Mouse (Mus musculus) liver, embryonic 15.5 days (tissue): ENCODE results near the gene 1110051M20Rik. TPM values are rescaled to one million over a fixed set of nuclear protein-coding genes. Genes with fewer than 3 reads are reported as not detected.

ENCODE experiments used
- ATAC-seq: fragments of 200-750 bp; cut with Nextera tagmentation; 2 replicates; pipeline ENCODE4 v1.8.0; 2017; ENCODE audit warnings: moderate number of reproducible peaks, mild to moderate bottlenecking, moderate library complexity; ENCODE audit not compliant: insufficient read depth
- H3K27ac ChIP-seq: fragments of 300-500 bp; sonication (generic); replicated peaks from 2 replicates; pipeline ENCODE4 v1.5.1; 2015; ENCODE audit warnings: mild to moderate bottlenecking, inconsistent platforms
- H3K27me3 ChIP-seq: fragments of 300-500 bp; sonication (generic); 2 replicates; pipeline ENCODE4 v1.6.1; 2015; ENCODE audit warnings: mild to moderate bottlenecking, inconsistent platforms
- H3K36me3 ChIP-seq: fragments of 300-500 bp; sonication (generic); replicated peaks from 2 replicates; pipeline ENCODE4 v1.6.1; 2015; ENCODE audit warnings: moderate library complexity, mild to moderate bottlenecking, inconsistent platforms
- H3K4me1 ChIP-seq: fragments of 300-500 bp; sonication (generic); replicated peaks from 2 replicates; pipeline ENCODE4 v1.6.1; 2015; ENCODE audit warnings: inconsistent platforms
- H3K4me2 ChIP-seq: fragments of 300-500 bp; sonication (generic); 2 replicates; pipeline ENCODE4 v1.6.1; 2015; ENCODE audit warnings: moderate library complexity, mild to moderate bottlenecking, inconsistent platforms
- H3K4me3 ChIP-seq: fragments of 300-500 bp; sonication (generic); replicated peaks from 2 replicates; pipeline ENCODE4 v1.5.1; 2015; ENCODE audit warnings: mild to moderate bottlenecking, inconsistent platforms
- H3K9ac ChIP-seq: fragments of 300-500 bp; sonication (generic); 2 replicates; pipeline ENCODE4 v1.6.1; 2015; ENCODE audit warnings: moderate library complexity, mild to moderate bottlenecking, inconsistent platforms
- H3K9me3 ChIP-seq: fragments of 300-500 bp; sonication (generic); replicated peaks from 2 replicates; pipeline ENCODE4 v1.6.1; 2016; ENCODE audit warnings: inconsistent platforms
- WGBS: fragments of 180-500 bp; shearing (Covaris S2); methylation state at CpG from one replicate; pipeline ENCODE4 v1.1.7; 2015; ENCODE audit warnings: mixed read lengths; ENCODE audit not compliant: insufficient replicate concordance; 5-methylcytosine and 5-hydroxymethylcytosine counted together
- polyA plus RNA-seq: library from polyadenylated mRNA; unstranded; fragments of >200 nt; fragmentation: Nextera tagmentation; extraction: Ambion mirVana; gene quantifications from 2 replicates; pipeline ENCODE4 v1.2.1, GENCODE M21; 2015

1110051M20Rik gene
- polyA plus RNA-seq, 1 experiment from 2014 or later = 5.8 TPM

DNA sequence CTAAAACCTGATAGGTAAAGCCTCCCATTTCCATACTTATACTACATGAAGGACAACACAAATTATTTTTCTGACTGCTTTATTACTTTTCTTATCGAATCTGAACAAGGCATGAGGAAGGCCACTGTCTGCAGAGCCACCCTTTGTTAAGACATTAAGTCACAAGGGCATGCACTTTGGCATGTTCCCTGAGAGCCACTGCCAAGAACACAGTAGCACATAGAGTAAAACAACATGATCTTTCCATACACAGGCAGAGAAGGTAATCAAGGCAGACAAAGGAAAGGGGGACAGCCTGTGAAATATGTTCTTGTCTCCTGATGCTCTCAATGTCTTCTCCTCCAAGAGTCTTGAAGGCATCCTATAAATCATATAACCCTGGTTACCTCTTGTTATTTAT is 30.7 kb downstream of the 1110051M20Rik start:
- H3K4me3 ChIP-seq = no peak overlapping the region
- H3K27ac ChIP-seq = no peak overlapping the region
- H3K9me3 ChIP-seq = no peaks in the 10 kb centered on the region
- no peak for ATAC-seq
- no peak overlapping the region for H3K9ac ChIP-seq
- H3K27me3 ChIP-seq = no peaks in the 10 kb centered on the region
- H3K4me2 ChIP-seq = no peak overlapping the region
- no peaks in the 10 kb centered on the region for H3K36me3 ChIP-seq
- no peaks in the 10 kb centered on the region for H3K4me1 ChIP-seq
- 50% methylated on average over 1 of the region's 1 CpGs for WGBS

- Histone ChIP-seq H3K27me3 (no peaks in the 10 kb centered on the region), H3K4me3 (no peak overlapping the region), H3K9me3 (no peaks in the 10 kb centered on the region), H3K4me2 (no peak overlapping the region), H3K9ac (no peak overlapping the region), H3K4me1 (no peaks in the 10 kb centered on the region), H3K36me3 (no peaks in the 10 kb centered on the region), H3K27ac (no peak overlapping the region)
- ATAC-seq = 0 out of 2 replicates have a peak, but pooled peaks have one; percentile 31
- 45% methylated on average over 5 of the region's 5 CpGs for WGBS
These were observed 32.1 kb downstream of the 1110051M20Rik start for GRCm38 (mm10) chr2:91412361-91412760.

DNA sequence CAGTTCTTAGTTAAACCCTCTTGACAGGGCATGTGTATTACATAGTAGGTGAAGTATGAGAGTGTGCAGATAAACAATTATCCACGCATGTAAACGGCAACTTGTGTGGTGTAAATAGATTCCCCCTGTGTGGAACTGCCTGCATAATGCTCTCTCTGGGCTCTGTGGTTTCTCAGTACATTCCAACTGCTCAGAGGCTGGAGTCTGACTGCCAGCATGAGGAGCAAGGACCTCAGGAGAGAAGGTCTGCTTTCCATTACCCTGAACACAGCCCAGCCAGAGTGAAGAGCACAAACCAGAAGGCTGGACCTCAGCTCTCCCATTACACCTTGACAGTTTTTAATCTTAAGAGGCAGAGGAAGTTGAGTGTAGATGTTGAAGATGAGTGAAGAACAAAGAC is 33.0 kb downstream of the 1110051M20Rik start:
- Histone ChIP-seq H3K9ac (no peak overlapping the region), H3K27ac (no peak overlapping the region), H3K4me3 (no peak overlapping the region), H3K27me3 (no peaks in the 10 kb centered on the region), H3K36me3 (no peaks in the 10 kb centered on the region), H3K9me3 (no peaks in the 10 kb centered on the region), H3K4me1 (no peaks in the 10 kb centered on the region), H3K4me2 (no peak overlapping the region)
- WGBS = 76% methylated on average over 2 of the region's 2 CpGs
- ATAC-seq = no peak

GRCm38 (mm10) chr2:91408031-91408430 is 36.5 kb downstream of the 1110051M20Rik start:
- no peaks in the 10 kb centered on the region for H3K36me3 ChIP-seq
- no peak overlapping the region for H3K27ac ChIP-seq
- ATAC-seq = no peak
- H3K4me3 ChIP-seq = no peak overlapping the region
- no peaks in the 10 kb centered on the region for H3K4me1 ChIP-seq
- no peak overlapping the region for H3K4me2 ChIP-seq
- H3K9me3 ChIP-seq = no peaks in the 10 kb centered on the region
- no peaks in the 10 kb centered on the region for H3K27me3 ChIP-seq
- 67% methylated on average over 2 of the region's 2 CpGs for WGBS
- no peak overlapping the region for H3K9ac ChIP-seq

DNA sequence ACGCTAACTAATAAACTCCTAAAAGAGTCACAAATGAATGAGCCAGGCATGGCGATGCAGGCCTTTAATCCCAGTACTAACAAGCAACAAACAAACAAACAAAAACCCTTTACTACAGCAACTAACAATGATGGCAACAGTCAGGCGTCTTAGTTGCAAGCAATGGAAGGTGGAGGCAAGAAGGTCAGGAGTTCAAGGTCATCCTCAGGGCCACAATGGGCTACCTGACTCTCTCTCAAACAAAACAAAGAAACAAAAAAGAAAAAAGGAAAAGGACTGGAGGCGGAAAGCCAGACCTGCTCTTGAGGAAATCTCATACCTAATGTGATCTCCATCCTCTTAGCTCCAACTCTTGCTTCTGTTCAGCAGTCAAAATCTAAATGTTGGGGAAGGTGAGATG is 39.4 kb downstream of the 1110051M20Rik start:
- Histone ChIP-seq H3K4me3 (no peak overlapping the region), H3K36me3 (no peaks in the 10 kb centered on the region), H3K9me3 (no peaks in the 10 kb centered on the region), H3K4me1 (no peaks in the 10 kb centered on the region), H3K4me2 (no peak overlapping the region), H3K9ac (no peak overlapping the region), H3K27me3 (no peaks in the 10 kb centered on the region), H3K27ac (no peak overlapping the region)
- WGBS = 60% methylated on average over 4 of the region's 4 CpGs
- ATAC-seq = no peak

DNA sequence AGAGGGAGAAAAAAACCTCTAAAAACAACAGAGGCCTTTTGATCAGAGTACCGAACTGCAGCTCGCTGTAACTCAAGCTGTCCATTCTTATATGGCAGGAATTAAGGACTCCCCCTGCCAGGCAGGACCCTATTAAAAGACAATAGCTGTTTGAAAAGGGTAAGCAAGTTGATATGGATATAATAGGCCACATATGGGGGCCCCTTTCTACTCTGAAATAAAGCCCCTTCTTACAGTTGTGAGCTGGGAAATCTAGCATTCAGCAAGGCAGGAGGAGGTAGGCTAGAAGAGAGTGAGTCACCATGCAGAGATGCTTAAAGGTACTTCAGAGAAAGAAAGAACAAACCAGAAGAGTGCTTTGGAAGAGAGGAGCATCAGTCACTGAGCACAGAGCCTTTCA is 44.8 kb downstream of the 1110051M20Rik start:
- H3K27ac ChIP-seq = no peak overlapping the region
- H3K4me2 ChIP-seq = no peak overlapping the region
- H3K36me3 ChIP-seq = no peaks in the 10 kb centered on the region
- WGBS = 80% methylated on average over 2 of the region's 2 CpGs
- H3K9ac ChIP-seq = no peak overlapping the region
- H3K9me3 ChIP-seq = no peaks in the 10 kb centered on the region
- H3K4me1 ChIP-seq = peaks cover 3% of the 10 kb centered on the region; the same call in 1 of the 2 replicates
- no peak overlapping the region for H3K4me3 ChIP-seq
- no peak for ATAC-seq
- no peaks in the 10 kb centered on the region for H3K27me3 ChIP-seq

GRCm38 (mm10) chr2:91399168-91399567 is 45.3 kb downstream of the 1110051M20Rik start:
- H3K4me2 ChIP-seq = no peak overlapping the region
- H3K36me3 ChIP-seq = no peaks in the 10 kb centered on the region
- WGBS = 37% methylated on average over 3 of the region's 3 CpGs
- no peaks in the 10 kb centered on the region for H3K9me3 ChIP-seq
- no peak for ATAC-seq
- no peak overlapping the region for H3K4me3 ChIP-seq
- H3K27ac ChIP-seq = no peak overlapping the region
- peaks cover 3% of the 10 kb centered on the region; the same call in 1 of the 2 replicates for H3K4me1 ChIP-seq
- H3K27me3 ChIP-seq = no peaks in the 10 kb centered on the region
- no peak overlapping the region for H3K9ac ChIP-seq

GRCm38 (mm10) chr2:91394078-91394477 is 50.4 kb downstream of the 1110051M20Rik start:
- Histone ChIP-seq H3K4me3 (no peak overlapping the region), H3K4me1 (peaks cover 19% of the 10 kb centered on the region), H3K4me2 (no peak overlapping the region), H3K27ac (no peak overlapping the region), H3K27me3 (no peaks in the 10 kb centered on the region), H3K9me3 (no peaks in the 10 kb centered on the region), H3K9ac (no peak overlapping the region), H3K36me3 (no peaks in the 10 kb centered on the region)
- 70% methylated on average over 4 of the region's 4 CpGs for WGBS
- no peak for ATAC-seq

DNA sequence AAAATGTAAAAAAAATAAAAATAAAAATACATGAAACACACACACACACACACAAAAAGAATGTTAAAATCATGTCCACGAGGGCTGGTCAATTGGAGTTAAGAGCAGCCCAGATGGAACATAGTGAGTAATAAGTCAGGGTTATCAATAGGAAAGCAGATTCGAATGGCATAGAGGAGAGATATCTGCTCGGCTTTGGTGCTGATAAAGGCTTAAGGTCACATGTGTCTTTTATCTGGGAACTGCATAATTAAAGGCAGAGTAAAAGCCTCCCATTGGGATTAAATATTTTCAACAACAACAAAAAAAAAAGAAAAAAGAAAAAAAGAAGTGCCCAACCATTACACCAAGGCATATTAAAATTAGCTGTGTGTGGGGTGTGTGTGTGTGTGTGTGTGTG is 55.8 kb downstream of the 1110051M20Rik start:
- peak; percentile 80 for ATAC-seq
- Histone ChIP-seq H3K36me3 (no peaks in the 10 kb centered on the region), H3K4me2 (peak overlapping the region; percentile 36), H3K4me1 (peaks cover 43% of the 10 kb centered on the region), H3K9me3 (no peaks in the 10 kb centered on the region), H3K27me3 (no peaks in the 10 kb centered on the region), H3K27ac (peak overlapping the region; percentile 49; the same call in 1 of the 2 replicates), H3K9ac (no peak overlapping the region), H3K4me3 (no peak overlapping the region)
- 12% methylated on average over 3 of the region's 3 CpGs for WGBS

DNA sequence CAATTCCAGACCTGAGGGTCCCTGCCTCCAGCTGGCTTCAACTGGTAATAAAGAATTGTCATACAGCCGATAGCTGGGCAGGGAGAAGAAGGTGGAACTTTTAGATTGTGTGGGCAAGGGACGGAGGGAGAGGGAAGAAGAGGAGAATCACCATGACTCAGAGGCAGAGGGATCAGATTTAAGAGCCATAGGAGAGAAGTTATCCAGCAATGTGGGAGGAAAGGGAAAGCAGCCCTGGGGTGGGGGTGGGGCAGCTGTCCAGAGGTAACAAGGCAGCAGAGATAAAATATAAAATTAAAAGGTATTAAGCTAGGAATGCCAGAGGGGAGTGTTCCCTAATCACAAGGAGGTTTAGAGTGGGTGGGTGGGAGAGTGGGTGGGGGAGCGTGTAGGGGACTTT is 56.2 kb downstream of the 1110051M20Rik start:
- no peak for ATAC-seq
- WGBS = 52% methylated on average over 3 of the region's 3 CpGs
- peak overlapping the region; percentile 36 for H3K4me2 ChIP-seq

DNA sequence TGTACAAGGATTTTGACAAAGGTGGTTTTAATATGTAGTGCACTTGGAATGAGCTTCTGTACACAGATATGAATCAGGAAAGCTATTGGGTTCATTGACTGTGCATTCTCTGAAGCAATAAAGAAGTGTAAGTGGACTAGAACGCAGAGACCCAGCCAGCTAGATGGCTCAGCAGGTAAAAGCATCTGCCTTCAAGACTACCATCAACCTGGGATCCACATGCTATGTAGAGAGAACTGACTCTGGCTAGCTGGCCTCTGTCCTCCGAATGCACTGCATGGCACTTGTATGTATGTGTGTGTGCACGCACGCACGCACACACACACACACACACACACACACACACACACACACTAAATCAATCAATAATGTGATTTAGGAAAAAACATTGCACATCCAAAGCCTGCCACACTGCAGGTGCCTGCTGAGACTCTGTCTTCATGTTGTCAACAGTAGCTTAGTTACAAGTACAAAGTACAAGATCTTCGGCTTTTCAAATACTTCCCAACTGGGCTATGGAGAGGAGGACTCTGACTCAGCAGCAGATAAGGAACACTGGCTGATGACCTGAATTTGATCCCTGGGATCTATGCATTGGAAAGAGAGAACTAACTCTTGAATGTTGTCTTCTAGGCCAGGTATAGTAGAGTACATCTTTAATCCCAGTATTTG is 57.1 kb downstream of the 1110051M20Rik start:
- H3K9ac ChIP-seq = no peak overlapping the region
- ATAC-seq = peak; percentile 26
- no peaks in the 10 kb centered on the region for H3K9me3 ChIP-seq
- H3K27me3 ChIP-seq = no peaks in the 10 kb centered on the region
- H3K4me2 ChIP-seq = no peak overlapping the region
- WGBS = 81% methylated on average over 6 of the region's 6 CpGs
- no peaks in the 10 kb centered on the region for H3K36me3 ChIP-seq
- peaks cover 43% of the 10 kb centered on the region for H3K4me1 ChIP-seq
- H3K4me3 ChIP-seq = no peak overlapping the region
- 0 out of 2 replicates have a peak overlapping the region, but pooled peaks have one; percentile 16 for H3K27ac ChIP-seq

More for the DNA sequence above, 56.2 kb downstream of the 1110051M20Rik start:
- Histone ChIP-seq H3K36me3 (no peaks in the 10 kb centered on the region), H3K4me1 (peaks cover 43% of the 10 kb centered on the region), H3K9ac (no peak overlapping the region), H3K27ac (peak overlapping the region; percentile 25; the same call in 1 of the 2 replicates), H3K9me3 (no peaks in the 10 kb centered on the region), H3K27me3 (no peaks in the 10 kb centered on the region), H3K4me3 (no peak overlapping the region)
